Mouse (Mus musculus) G1E (cell line): ENCODE data around the gene Tbc1d30. TPM values are rescaled to one million over a fixed set of nuclear protein-coding genes. Genes with fewer than 3 reads are reported as not detected.

Experiments used
- ATAC-seq: 2 replicates; pipeline ENCODE4 v1.8.0; 2016; ENCODE audit warnings: mild to moderate bottlenecking; ENCODE audit not compliant: insufficient number of reproducible peaks, poor library complexity, low FRiP score, severe bottlenecking; ENCODE audit errors: extremely low read depth
- DNase-seq: peaks from one replicate; pipeline ENCODE4 v3.0.0; 2012; ENCODE audit warnings: low spot score
- H3K27me3 ChIP-seq: 2 replicates; pipeline ENCODE4 v1.6.1; 2012; ENCODE audit warnings: mild to moderate bottlenecking, low read length, inconsistent platforms; ENCODE audit not compliant: insufficient read depth
- H3K36me3 ChIP-seq: replicated peaks from 2 replicates; pipeline ENCODE3; 2012; ENCODE audit warnings: mild to moderate bottlenecking, inconsistent platforms
- H3K4me1 ChIP-seq: 2 replicates; pipeline ENCODE4 v1.6.1; 2012; ENCODE audit warnings: low read depth, low read length, inconsistent platforms, mixed read lengths; ENCODE audit not compliant: insufficient read depth
- H3K4me3 ChIP-seq: 2 replicates; pipeline ENCODE4 v1.5.1; 2012; ENCODE audit warnings: low read depth, mild to moderate bottlenecking, inconsistent platforms, low read length, moderate library complexity, mixed read lengths
- H3K9me3 ChIP-seq: replicated peaks from 2 replicates; pipeline ENCODE4 v1.6.1; 2012; ENCODE audit warnings: inconsistent platforms
- CTCF ChIP-seq: IDR thresholded peaks from 2 replicates; pipeline ENCODE4 v1.5.1; 2012; ENCODE audit warnings: low read depth, low read length, inconsistent platforms, mixed read lengths
- GATA1 ChIP-seq: IDR thresholded peaks from 2 replicates; pipeline ENCODE4 v1.6.1; 2012; ENCODE audit warnings: borderline replicate concordance, low read length, inconsistent platforms, mixed read lengths
- GATA2 ChIP-seq: IDR thresholded peaks from 2 replicates; pipeline ENCODE4 v1.6.1; 2012; ENCODE audit warnings: low read depth, low read length, inconsistent platforms, borderline replicate concordance
- POLR2AphosphoS5 ChIP-seq: IDR thresholded peaks from 2 replicates; pipeline ENCODE4 v1.6.1; 2012; ENCODE audit warnings: low read depth, low read length, inconsistent platforms; ENCODE audit not compliant: insufficient replicate concordance
- TAL1 ChIP-seq: conservative IDR thresholded peaks from 2 replicates; pipeline ENCODE4 v1.6.1; 2012; ENCODE audit warnings: low read depth, low read length, inconsistent platforms, mixed read lengths
- polyA plus RNA-seq: library from polyadenylated mRNA; stranded (reverse); fragments of >175 nt; gene quantifications from 2 replicates; pipeline ENCODE4 v1.2.3, GENCODE M21; 2012
- total RNA-seq, 2 experiments: library from RNA; stranded (forward) in 1 of 2; stranded (reverse) in 1 of 2; fragments of 200-1000 nt in 1 of 2; fragments of >200 nt in 1 of 2; fragmentation: Nextera tagmentation in 1 of 2; gene quantifications; 2 replicates each; pipeline ENCODE4 v1.2.3; 2014 to 2017

The Tbc1d30 gene
- total and polyA plus RNA-seq, 3 experiments = under 0.01 TPM; not detected in 2

DNA sequence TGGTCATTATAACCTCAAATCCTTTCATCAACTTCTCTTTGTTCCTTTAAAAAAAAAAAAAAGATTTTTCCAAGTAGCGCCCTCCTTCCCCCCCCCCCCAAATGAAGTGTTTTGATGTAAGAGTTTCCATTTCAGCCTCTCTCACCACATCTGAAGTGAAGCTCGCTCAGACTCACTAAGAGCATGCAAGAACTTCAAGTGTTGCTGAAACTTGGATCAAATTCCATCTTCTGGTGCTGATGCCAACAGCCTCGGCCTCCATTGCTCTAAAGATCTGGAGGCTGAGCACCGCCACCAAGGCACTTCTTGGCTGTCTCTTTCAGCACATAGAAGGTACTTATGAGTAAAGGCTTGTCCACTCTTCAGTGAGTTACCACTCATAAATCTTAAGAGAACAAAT lies 128.2 kb downstream of the Tbc1d30 start:
- Histone ChIP-seq H3K27me3 (no peaks in the 10 kb centered on the region), H3K4me3 (no peak overlapping the region), H3K36me3 (no peaks in the 10 kb centered on the region), H3K4me1 (no peaks in the 10 kb centered on the region), H3K9me3 (peaks cover 56% of the 10 kb centered on the region)
- ATAC-seq (no peak), DNase-seq (no peak)
- TF ChIP-seq TAL1 = no peak
- TF ChIP-seq CTCF = no peak
- no peak for TF ChIP-seq GATA2
- no peak for TF ChIP-seq POLR2AphosphoS5
- no peak for TF ChIP-seq GATA1

DNA sequence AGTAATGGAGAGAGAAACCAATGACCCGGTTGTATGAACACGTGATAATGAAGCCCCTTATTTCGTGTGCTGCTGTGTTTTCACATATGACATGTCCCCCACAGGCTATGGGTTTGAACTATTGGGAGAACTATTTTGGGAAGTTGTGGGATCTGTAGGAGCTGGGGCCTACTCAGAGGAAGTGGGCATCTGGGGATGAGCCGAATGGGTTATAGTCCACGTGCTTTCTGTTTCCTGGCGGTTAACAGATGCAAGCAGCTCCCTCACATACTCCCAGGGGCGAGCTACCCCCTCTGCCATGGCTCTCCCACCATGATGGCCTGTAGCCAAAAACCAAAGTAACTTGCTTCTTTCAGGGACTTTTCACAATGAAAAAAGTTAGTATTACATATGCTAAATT lies 132.5 kb downstream of the Tbc1d30 start:
- Histone ChIP-seq H3K9me3 (peaks cover 46% of the 10 kb centered on the region), H3K4me1 (no peaks in the 10 kb centered on the region), H3K36me3 (no peaks in the 10 kb centered on the region), H3K4me3 (no peak overlapping the region), H3K27me3 (no peaks in the 10 kb centered on the region)
- DNase-seq = no peak
- TF ChIP-seq GATA2 = no peak
- no peak for TF ChIP-seq CTCF
- TF ChIP-seq POLR2AphosphoS5 = no peak
- TF ChIP-seq GATA1 = no peak
- TF ChIP-seq TAL1 = no peak
- ATAC-seq = no peak

- Histone ChIP-seq H3K4me1 (no peaks in the 10 kb centered on the region), H3K9me3 (peaks cover 39% of the 10 kb centered on the region), H3K27me3 (no peaks in the 10 kb centered on the region), H3K36me3 (no peaks in the 10 kb centered on the region), H3K4me3 (no peak overlapping the region)
- no peak for DNase-seq
- TF ChIP-seq POLR2AphosphoS5 = no peak
- ATAC-seq = no peak
Measured at GRCm38 (mm10) chr10:121216804-121217203, 134.3 kb downstream of the Tbc1d30 start.

Other genes with a start within 250 kb of the Tbc1d30 start
- 134 and 161 TPM in 2 replicates for gene Gns, start 13.8 kb upstream of the Tbc1d30 start, total RNA-seq (2014; fragmentation: Nextera tagmentation)
- 133 and 138 TPM in 2 replicates for gene Gns, start 13.8 kb upstream of the Tbc1d30 start, total RNA-seq (2017)
- gene Gns, start 13.8 kb upstream of the Tbc1d30 start, polyA plus RNA-seq = 33.4 and 52.8 TPM in 2 replicates
- 0.58 TPM in 1 of 2 replicates, not detected in the other for gene Rassf3, start 125.1 kb upstream of the Tbc1d30 start, total RNA-seq (2014; fragmentation: Nextera tagmentation)
- gene Rassf3, start 125.1 kb upstream of the Tbc1d30 start, total RNA-seq (2017) = 0.46 and 0.66 TPM in 2 replicates
- 0.07 and 0.14 TPM in 2 replicates for gene Rassf3, start 125.1 kb upstream of the Tbc1d30 start, polyA plus RNA-seq
- 79.4 and 96.3 TPM in 2 replicates for gene Tbk1, start 235.5 kb upstream of the Tbc1d30 start, total RNA-seq (2014; fragmentation: Nextera tagmentation)
- gene Tbk1, start 235.5 kb upstream of the Tbc1d30 start, total RNA-seq (2017) = 98.3 and 107 TPM in 2 replicates
- gene Tbk1, start 235.5 kb upstream of the Tbc1d30 start, polyA plus RNA-seq = 4.1 and 6.8 TPM in 2 replicates